Mouse (Mus musculus) kidney, adult 2 months (tissue): ENCODE data around the gene Ppp6r2. TPM values are rescaled to one million over a fixed set of nuclear protein-coding genes. Genes with fewer than 3 reads are reported as not detected.
A peak's percentile ranks its signal among the peaks of the same experiment; 100 is the strongest.

ENCODE experiments used
- DNase-seq: peaks from one replicate; pipeline ENCODE4 v3.0.0; 2021
- H3K27ac ChIP-seq: fragments of 200-500 bp; 2 replicates; pipeline ENCODE4 v1.5.1; 2012; ENCODE audit warnings: low read depth, low read length, control low read depth, inconsistent platforms; ENCODE audit not compliant: insufficient read depth
- H3K27me3 ChIP-seq: fragments of 200-500 bp; replicated peaks from 2 replicates; pipeline ENCODE4 v1.6.1; 2012; ENCODE audit warnings: mild to moderate bottlenecking, moderate library complexity, low read length, inconsistent platforms; ENCODE audit not compliant: control insufficient read depth, insufficient read depth
- H3K36me3 ChIP-seq: fragments of 200-500 bp; 2 replicates; pipeline ENCODE4 v1.6.1; 2012; ENCODE audit warnings: mild to moderate bottlenecking, moderate library complexity, low read length, inconsistent platforms; ENCODE audit not compliant: control insufficient read depth, insufficient read depth
- H3K4me1 ChIP-seq: fragments of 200-500 bp; 2 replicates; pipeline ENCODE4 v1.6.1; 2011; ENCODE audit warnings: low read length; ENCODE audit not compliant: control insufficient read depth, insufficient read depth
- H3K4me3 ChIP-seq: fragments of 200-500 bp; 2 replicates; pipeline ENCODE4 v1.5.1; 2011; ENCODE audit warnings: mild to moderate bottlenecking, low read depth, low read length, control low read depth; ENCODE audit not compliant: insufficient read depth
- CTCF ChIP-seq: fragments of 200-500 bp; conservative IDR thresholded peaks from 2 replicates; pipeline ENCODE4 v1.5.1; 2011; ENCODE audit warnings: low read depth, mild to moderate bottlenecking, control low read depth, low read length, moderate library complexity, mixed read lengths; ENCODE audit not compliant: insufficient read depth, insufficient read length
- POLR2A ChIP-seq: fragments of 200-500 bp; IDR thresholded peaks from one replicate; pipeline ENCODE4 v1.6.1; 2011; ENCODE audit warnings: low read depth, low read length, control low read depth
- WGBS: fragments of 180-500 bp; shearing (Covaris S2); methylation state at CpG from one replicate; pipeline ENCODE4 v1.1.7; 2018; 5-methylcytosine and 5-hydroxymethylcytosine counted together
- polyA plus RNA-seq: library from polyadenylated mRNA; depleted of rRNA; stranded (reverse); fragments of >200 nt; gene quantifications from 2 replicates; pipeline ENCODE4 v1.2.3, GENCODE M21; 2012

Ppp6r2 gene
- polyA plus RNA-seq, 1 experiment = 85.0 TPM

DNA sequence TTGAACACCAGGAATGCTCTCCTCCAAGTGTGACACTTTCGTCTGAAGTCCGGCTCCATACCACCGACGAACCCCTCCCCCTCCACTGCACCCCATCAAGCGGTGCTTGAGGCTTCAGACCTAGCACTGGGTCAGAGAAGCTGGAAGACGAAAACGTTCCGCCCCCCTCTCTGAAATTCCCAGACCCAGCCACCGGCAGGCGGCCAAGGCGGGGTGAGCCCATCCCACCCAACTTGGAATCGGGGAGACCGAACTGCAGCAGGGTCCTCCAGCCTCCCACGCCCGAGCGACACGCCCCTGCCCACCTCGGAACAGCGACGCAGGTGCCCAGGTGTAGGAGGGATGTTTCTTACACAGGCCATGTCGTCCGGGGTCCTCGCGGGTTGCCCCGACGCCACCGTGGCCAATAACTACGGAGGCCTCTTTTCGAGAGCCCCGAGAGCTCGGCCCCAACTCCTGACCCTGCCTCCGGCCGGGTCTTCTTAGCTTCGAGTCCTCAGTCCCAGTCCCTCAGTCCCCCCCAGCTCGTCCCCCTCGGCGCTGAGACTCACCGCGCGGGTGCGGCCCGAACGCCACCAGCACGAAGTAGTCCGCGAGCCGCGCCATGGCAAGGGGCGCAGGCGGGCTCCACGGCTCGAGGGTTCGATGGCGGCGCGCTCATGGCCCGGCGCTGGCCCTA lies 103.3 kb downstream of the Ppp6r2 start:
- Histone ChIP-seq H3K4me1 (peaks cover 32% of the 10 kb centered on the region), H3K27ac (no peak overlapping the region), H3K27me3 (no peaks in the 10 kb centered on the region), H3K36me3 (no peaks in the 10 kb centered on the region), H3K4me3 (peak overlapping the region; percentile 97)
- DNase-seq = peak; percentile 27
- TF ChIP-seq CTCF = no peak
- no peak for TF ChIP-seq POLR2A
- under 1% methylated on average over 58 of the region's 58 CpGs for WGBS

DNA sequence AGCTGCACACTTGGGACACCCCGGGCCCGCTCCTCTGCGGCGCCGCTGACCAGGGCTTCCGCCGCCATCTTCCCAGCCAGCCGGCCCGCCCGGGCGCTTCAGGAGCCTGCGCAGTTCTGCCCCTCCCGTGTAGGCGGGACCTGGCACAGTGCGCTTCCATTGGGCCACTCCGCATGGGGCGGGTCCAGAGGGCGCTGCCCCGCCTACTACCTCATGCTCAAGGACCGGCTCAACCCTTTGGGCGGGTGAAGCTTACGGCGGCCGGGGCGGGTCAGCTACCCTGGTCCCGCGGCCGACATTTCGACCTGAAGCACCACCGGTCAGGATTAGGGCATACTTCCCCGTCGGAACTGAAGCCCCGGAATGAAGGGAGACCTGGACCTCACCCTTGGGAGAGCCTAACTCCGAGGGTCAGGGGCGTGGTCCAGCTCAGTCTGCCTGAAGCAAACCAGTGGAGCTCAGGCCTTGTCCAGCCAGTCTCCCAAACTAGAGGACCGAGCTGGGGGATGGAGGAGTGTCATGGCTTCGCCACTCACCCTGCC lies 103.9 kb downstream of the Ppp6r2 start, which contains the start of gene Sbf1:
TSS of gene Sbf1 (minus strand) at position 122 of the 542 bp plus-strand sequence.
- DNase-seq = peak; percentile 99
- WGBS = under 1% methylated on average over 37 of the region's 37 CpGs
- peak; percentile 14 for TF ChIP-seq POLR2A
- no peak for TF ChIP-seq CTCF
- H3K27ac ChIP-seq = peak within 1 kb of the TSS; percentile 70
- peak within 1 kb of the TSS; percentile 97 for H3K4me3 ChIP-seq
- no peaks in the 10 kb centered on the region for H3K27me3 ChIP-seq
- no peaks in the 10 kb centered on the region for H3K36me3 ChIP-seq
- H3K4me1 ChIP-seq = peaks cover 31% of the 10 kb centered on the region

DNA sequence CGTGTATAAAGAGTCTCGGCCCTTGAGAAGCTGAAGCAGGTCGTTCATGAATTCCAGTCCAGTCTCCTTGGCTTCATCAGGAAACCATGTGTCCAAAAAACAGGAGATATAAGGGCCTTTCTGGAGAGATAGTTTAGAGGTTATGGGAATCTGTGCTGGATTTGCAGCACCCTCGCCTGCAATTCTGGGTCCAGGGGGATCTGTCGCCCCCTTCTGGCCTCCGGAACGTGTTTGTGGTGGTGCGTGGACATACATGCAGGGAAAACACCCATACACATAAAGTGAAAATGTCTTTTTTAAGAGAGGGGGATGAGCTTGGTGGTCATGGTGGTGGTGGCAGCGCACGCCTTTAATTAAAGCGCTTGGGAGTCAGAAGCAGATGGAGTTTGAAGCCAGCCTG lies 104.8 kb downstream of the Ppp6r2 start:
- Histone ChIP-seq H3K4me1 (peaks cover 23% of the 10 kb centered on the region), H3K4me3 (no peak overlapping the region), H3K36me3 (no peaks in the 10 kb centered on the region), H3K27ac (no peak overlapping the region), H3K27me3 (no peaks in the 10 kb centered on the region)
- WGBS = 81% methylated on average over 11 of the region's 11 CpGs
- TF ChIP-seq POLR2A (no peak), CTCF (peak; percentile 31; the same call in 1 of the 2 replicates)
- peak; percentile 41 for DNase-seq

DNA sequence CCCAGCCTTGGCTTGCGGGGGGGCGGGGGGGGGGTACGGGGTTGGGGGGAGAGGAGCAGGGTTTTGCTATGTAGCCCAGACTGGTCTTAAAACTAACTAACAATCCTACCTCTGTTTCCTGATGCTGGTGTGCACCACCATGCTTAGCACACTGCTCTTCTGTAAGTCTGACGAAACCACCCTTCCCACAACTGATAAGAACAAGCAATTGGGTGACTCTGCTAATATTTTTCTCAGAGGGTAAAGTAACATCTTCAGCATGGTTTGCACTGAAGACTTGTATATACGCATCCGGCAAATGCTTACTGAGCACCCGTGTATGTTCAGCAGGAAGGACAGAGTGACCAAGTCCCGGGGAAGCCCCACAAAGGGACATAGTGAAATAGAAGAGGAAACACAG lies 109.9 kb downstream of the Ppp6r2 start:
- H3K27me3 ChIP-seq = no peaks in the 10 kb centered on the region
- H3K4me3 ChIP-seq = no peak overlapping the region
- WGBS = 82% methylated on average over 8 of the region's 8 CpGs
- no peaks in the 10 kb centered on the region for H3K36me3 ChIP-seq
- H3K4me1 ChIP-seq = no peaks in the 10 kb centered on the region; the same call in 1 of the 2 replicates
- no peak for TF ChIP-seq POLR2A
- TF ChIP-seq CTCF = no peak
- no peak overlapping the region for H3K27ac ChIP-seq
- no peak for DNase-seq

DNA sequence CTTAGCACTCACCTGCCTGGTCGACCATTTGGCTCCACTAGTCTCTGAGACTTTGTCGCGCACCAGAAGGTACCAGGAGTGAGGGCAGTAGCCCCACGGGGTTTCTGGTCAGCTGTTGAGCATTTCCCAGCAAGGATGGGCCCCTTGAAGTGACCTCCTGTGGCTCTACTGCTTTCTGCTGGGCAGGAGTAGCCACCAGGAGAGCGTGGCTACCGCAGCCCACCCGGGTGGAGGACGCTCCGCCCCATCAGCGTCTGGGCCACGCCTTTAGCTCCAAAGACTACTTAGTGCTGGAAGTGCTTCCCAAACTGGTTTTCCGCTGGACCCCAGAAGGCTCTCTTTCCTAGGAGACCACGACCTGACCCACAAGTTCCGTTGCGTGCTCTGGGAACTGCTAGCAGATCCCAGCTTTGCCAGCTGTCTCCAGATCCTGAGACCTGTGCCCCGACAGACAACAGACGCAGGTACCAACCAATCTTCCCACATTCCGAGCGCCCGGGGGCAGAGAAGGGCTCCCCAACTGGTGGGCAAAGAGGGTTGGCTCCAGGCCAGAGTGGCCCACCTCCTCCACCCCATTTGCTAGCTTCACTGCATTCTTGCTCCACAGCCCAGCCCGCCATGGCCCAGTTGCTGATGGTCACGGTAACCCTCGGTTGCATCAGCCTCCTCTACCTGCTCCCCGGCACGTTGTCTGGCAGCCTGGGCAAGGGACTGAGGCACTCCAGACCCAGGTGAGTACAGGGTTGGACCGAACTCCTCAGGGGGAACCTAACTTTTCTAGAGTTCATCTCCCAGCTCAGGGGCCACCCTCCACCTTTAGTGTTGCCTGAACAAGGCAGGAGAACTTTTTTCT lies 111.5 kb downstream of the Ppp6r2 start, which contains the start of gene Adm2:
TSS of gene Adm2 (plus strand) at position 51 of the 853 bp plus-strand sequence.
- H3K4me3 ChIP-seq = peak within 1 kb of the TSS; percentile 18
- 11% methylated on average over 26 of the region's 26 CpGs for WGBS
- H3K27ac ChIP-seq = no peak within 1 kb of the TSS
- no peak for DNase-seq
- no peaks in the 10 kb centered on the region; the same call in 1 of the 2 replicates for H3K4me1 ChIP-seq
- TF ChIP-seq CTCF (no peak), POLR2A (no peak)
- H3K36me3 ChIP-seq = no peaks in the 10 kb centered on the region
- no peaks in the 10 kb centered on the region for H3K27me3 ChIP-seq

DNA sequence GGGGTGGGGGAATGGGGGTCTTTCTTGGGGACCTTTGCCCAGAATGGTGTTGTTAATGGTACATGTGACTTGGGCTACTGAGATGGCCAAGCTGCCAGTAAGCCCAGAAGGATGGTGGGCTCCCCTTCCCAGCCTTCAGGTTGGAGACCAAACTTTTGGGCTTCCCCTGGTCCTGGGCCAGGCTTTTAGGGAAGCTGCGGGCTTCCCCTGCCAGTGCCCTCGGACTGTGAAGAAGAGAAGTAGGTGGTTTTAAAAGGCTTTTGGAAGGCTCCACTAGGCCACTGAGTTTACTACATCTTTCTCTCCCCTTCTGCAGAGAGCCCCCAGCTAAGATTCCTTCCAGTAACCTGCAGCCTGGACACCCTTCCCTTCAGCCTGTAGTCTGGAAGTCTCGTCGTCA lies 112.3 kb downstream of the Ppp6r2 start:
- TF ChIP-seq CTCF (no peak), POLR2A (no peak)
- Histone ChIP-seq H3K27ac (no peak overlapping the region), H3K4me1 (no peaks in the 10 kb centered on the region; the same call in 1 of the 2 replicates), H3K4me3 (no peak overlapping the region), H3K27me3 (no peaks in the 10 kb centered on the region), H3K36me3 (no peaks in the 10 kb centered on the region)
- DNase-seq = no peak
- WGBS = 86% methylated on average over 4 of the region's 4 CpGs
